8 mouse cellular contexts compared by ENCODE assay signal in the genomic region with DNA sequence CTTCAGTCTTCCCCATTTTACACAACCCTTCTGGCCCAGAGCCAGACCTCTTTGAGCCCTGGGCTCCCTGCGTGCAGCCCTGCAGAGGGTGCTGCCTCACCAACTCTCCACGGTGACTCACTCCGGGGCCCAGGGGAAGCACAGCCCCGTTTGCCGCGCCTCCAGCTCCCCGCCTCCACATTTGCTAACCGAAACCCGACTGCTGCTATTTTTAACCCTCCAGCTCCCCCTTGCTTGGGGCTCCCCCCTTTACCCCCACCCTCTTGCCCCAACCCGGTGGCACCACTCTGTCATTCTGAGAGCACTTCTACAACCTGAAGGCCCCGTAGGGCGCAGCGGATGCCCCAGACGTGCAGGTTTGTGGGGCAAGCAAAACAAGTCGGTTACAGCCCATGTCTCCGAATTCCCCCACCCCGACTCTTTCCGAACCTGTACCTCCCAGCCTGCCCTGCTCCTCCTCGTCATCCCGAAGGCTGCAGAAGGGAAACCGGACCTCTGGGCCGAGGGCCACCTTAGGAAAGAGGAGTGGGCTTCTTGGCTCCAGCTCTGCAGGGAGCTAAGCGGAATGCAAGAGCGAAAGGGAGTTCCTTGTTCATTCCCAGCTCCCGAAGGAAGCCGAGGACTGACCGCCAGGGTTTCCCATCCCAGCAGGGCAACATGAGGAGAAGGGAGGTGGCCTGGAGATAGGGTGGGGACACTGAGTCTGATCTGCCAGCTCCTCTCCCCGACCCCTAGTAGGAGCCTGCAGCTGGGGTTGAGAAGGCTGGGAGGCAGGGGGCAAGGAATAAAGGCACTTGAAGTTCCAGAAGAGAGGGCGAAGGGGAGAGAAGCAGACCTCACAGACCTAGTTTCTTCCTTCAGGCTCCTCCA. TPM values are rescaled to one million over a fixed set of nuclear protein-coding genes. Genes with fewer than 3 reads are reported as not detected.
DNase-seq lines count a peak whose midpoint lies in the region; ATAC-seq and TF ChIP-seq lines count a peak whose summit lies in the region.

No protein-coding gene starts in this region.

- H3K79me2 ChIP-seq in CH12.LX (replicated peaks; ENCODE audit: control insufficient read depth, extremely low read depth, insufficient read depth, poor library complexity, severe bottlenecking) = peaks cover 39% of the 10 kb centered on the region

- peak in 1 of 2 experiments; percentile 94; a peak in 2 of 4 replicates for TF ChIP-seq CTCF in CH12.LX (conservative IDR thresholded peaks at IDR 0.05 in 1 of 2, IDR thresholded peaks at IDR 0.05 in 1 of 2; ENCODE audit: low read depth in 2 of 2, low read length in 2 of 2)
- peak; percentile 46 for TF ChIP-seq CTCF in forebrain, postnatal 0 days (IDR thresholded peaks at IDR 0.05; ENCODE audit: low read depth)
- TF ChIP-seq CTCF in lung, postnatal 0 days (IDR thresholded peaks at IDR 0.05) = peak; percentile 76

- peak overlapping the region; percentile 96 for H3K27ac ChIP-seq in CH12.LX (ENCODE audit: insufficient read depth, low read depth)
- H3K27ac ChIP-seq in forebrain, postnatal 0 days (ENCODE audit: low read depth, low read length) = 0 out of 2 replicates have a peak overlapping the region, but pooled peaks have one; percentile 40
- peak overlapping the region; percentile 93 for H3K27ac ChIP-seq in lung, postnatal 0 days (ENCODE audit: low read length)

- H3K4me1 ChIP-seq in CH12.LX (ENCODE audit: control insufficient read depth in 1 of 2, insufficient read depth in 2 of 2) = peaks cover 57 to 94% of the 10 kb centered on the region in 2 experiments
- peaks cover 49% of the 10 kb centered on the region for H3K4me1 ChIP-seq in forebrain, postnatal 0 days (ENCODE audit: insufficient read depth)
- H3K4me1 ChIP-seq in lung, postnatal 0 days (ENCODE audit: insufficient read depth, low read depth, low read length) = peaks cover 79% of the 10 kb centered on the region

- peak; percentile 82 for TF ChIP-seq RAD21 in CH12.LX (IDR thresholded peaks at IDR 0.05; ENCODE audit: low read depth, low read length)

- H3K9ac ChIP-seq in CH12.LX (ENCODE audit: insufficient read depth, low read depth) = peak overlapping the region; percentile 80
- peak overlapping the region; percentile 31; the same call in 1 of the 2 replicates for H3K9ac ChIP-seq in forebrain, postnatal 0 days
- peak overlapping the region; percentile 44 for H3K9ac ChIP-seq in lung, postnatal 0 days (replicated peaks; ENCODE audit: low read depth)

- H3K27me3 ChIP-seq in CH12.LX (replicated peaks) = no peaks in the 10 kb centered on the region
- H3K27me3 ChIP-seq in forebrain, postnatal 0 days (ENCODE audit: insufficient read depth, low read length) = no peaks in the 10 kb centered on the region
- no peaks in the 10 kb centered on the region for H3K27me3 ChIP-seq in lung, postnatal 0 days (replicated peaks; ENCODE audit: insufficient read depth, low read length)

- dilution Hi-C loops in CH12.LX (cut with MboI; ENCODE audit: extremely low pct_ligation_motif_present, extremely low pct_unique_long_range_greater_than_20kb, low sequenced_read_pairs) = no loop called here

- peak; percentile 79 for TF ChIP-seq EP300 in CH12.LX (IDR thresholded peaks at IDR 0.05; ENCODE audit: low read length)
- TF ChIP-seq EP300 in lung, postnatal 0 days (IDR thresholded peaks at IDR 0.05) = peak; percentile 87

- in situ Hi-C loops in CH12.LX (cut with MboI; ENCODE audit: low pct_ligation_motif_present, low pct_unique_long_range_greater_than_20kb, low sequenced_read_pairs) = loop anchor here (25.0 kb wide), 1 partner anchor 363 kb away; no protein-coding TSS in a partner anchor

- TF ChIP-seq POLR2A in CH12.LX (IDR thresholded peaks at IDR 0.05; ENCODE audit: low read depth, low read length) = peak; percentile 55

- no peaks in the 10 kb centered on the region for H3K9me3 ChIP-seq in CH12.LX (replicated peaks; ENCODE audit: low read length)
- H3K9me3 ChIP-seq in forebrain, postnatal 0 days (ENCODE audit: low read length) = no peaks in the 10 kb centered on the region
- H3K9me3 ChIP-seq in lung, postnatal 0 days (ENCODE audit: low read length) = no peaks in the 10 kb centered on the region

- peak overlapping the region; percentile 96 for H3K4me2 ChIP-seq in CH12.LX (ENCODE audit: insufficient read depth, low read depth, poor library complexity, severe bottlenecking)
- H3K4me2 ChIP-seq in forebrain, postnatal 0 days (ENCODE audit: low read depth) = peak overlapping the region; percentile 41
- peak overlapping the region; percentile 70 for H3K4me2 ChIP-seq in lung, postnatal 0 days (replicated peaks; ENCODE audit: low read depth, low read length)

- H3K36me3 ChIP-seq in CH12.LX (replicated peaks in 1 of 2; ENCODE audit: control insufficient read depth in 1 of 2, insufficient read depth in 1 of 2, low read length in 1 of 2) = peaks cover 0 to 18% of the 10 kb centered on the region in 2 experiments
- H3K36me3 ChIP-seq in forebrain, postnatal 0 days (ENCODE audit: insufficient read depth) = no peaks in the 10 kb centered on the region; the same call in 1 of the 2 replicates
- H3K36me3 ChIP-seq in lung, postnatal 0 days (ENCODE audit: insufficient read depth, low read length) = no peaks in the 10 kb centered on the region

- peak; percentile 75 for ATAC-seq in forebrain, postnatal 0 days
- ATAC-seq in lung, postnatal 0 days = peak; percentile 80

- DNase-seq in CH12.LX (ENCODE audit: extremely low read depth) = peak; percentile 99
- peak; percentile 95 for DNase-seq in adrenal gland, postnatal 36 days
- peak; percentile 71 for DNase-seq in forebrain, postnatal 0 days
- peak; percentile 91 for DNase-seq in heart, postnatal 4 days
- DNase-seq in layer of hippocampus, adult 8-10 months (ENCODE audit: low spot score in 2 of 2) = peak; percentile 66 to 67
- DNase-seq in lung, postnatal 0 days (ENCODE audit: low spot score) = peak; percentile 97
- DNase-seq in ovary, postnatal 14 days (ENCODE audit: low spot score) = peak; percentile 74
- peak; percentile 92 to 95 for DNase-seq in thymus, postnatal 10 days (ENCODE audit: low spot score in 2 of 2)

- H3K4me3 ChIP-seq in CH12.LX (replicated peaks in 1 of 3; ENCODE audit: low read depth in 2 of 3, low read length in 2 of 3, poor library complexity in 1 of 3) = peak overlapping the region; percentile 32 to 60 (median 46)
- H3K4me3 ChIP-seq in forebrain, postnatal 0 days (ENCODE audit: low read depth, low read length) = peak overlapping the region; percentile 16
- H3K4me3 ChIP-seq in lung, postnatal 0 days (ENCODE audit: low read depth, low read length) = peak overlapping the region; percentile 31

- whole genome bisulfite sequencing in forebrain, postnatal 0 days = 12% methylated on average over 29 of the region's 29 CpGs
- 4% methylated on average over 29 of the region's 29 CpGs for WGBS in lung, postnatal 0 days

TF ChIP-seq in CH12.LX, 34 proteins besides CTCF, POLR2A, EP300 and RAD21 (continues in another document):
- no peak for TF ChIP-seq JUND (conservative IDR thresholded peaks at IDR 0.05; ENCODE audit: low read depth, low read length)
- TF ChIP-seq MAZ (IDR thresholded peaks at IDR 0.05; ENCODE audit: low read depth, low read length) = peak; percentile 100
- TF ChIP-seq ETS1 (conservative IDR thresholded peaks at IDR 0.05; ENCODE audit: low read depth, low read length) = peak; percentile 95
- TF ChIP-seq TCF12 (IDR thresholded peaks at IDR 0.05; ENCODE audit: low read depth, low read length) = peak; percentile 93
- peak; percentile 41; the same call in 1 of the 2 replicates for TF ChIP-seq MYC (IDR thresholded peaks at IDR 0.05; ENCODE audit: low read depth, low read length)
- 0 out of 2 replicates have a peak, but pooled peaks have one; percentile 22 for TF ChIP-seq KAT2A (IDR thresholded peaks at IDR 0.05; ENCODE audit: insufficient replicate concordance, low read length)
- no peak for TF ChIP-seq POLR2AphosphoS2 (IDR thresholded peaks at IDR 0.05; ENCODE audit: low read depth, low read length)
- TF ChIP-seq ZC3H11A (IDR thresholded peaks at IDR 0.05; ENCODE audit: low read depth, low read length) = peak; percentile 55
- TF ChIP-seq CHD2 (IDR thresholded peaks at IDR 0.05; ENCODE audit: low read length) = peak; percentile 85
- TF ChIP-seq SIN3A (IDR thresholded peaks at IDR 0.05; ENCODE audit: low read length) = peak; percentile 11; the same call in 1 of the 2 replicates
- peak; percentile 71; the same call in 1 of the 2 replicates for TF ChIP-seq MXI1 (IDR thresholded peaks at IDR 0.05; ENCODE audit: low read depth, low read length)
- peak; percentile 95 for TF ChIP-seq SMC3 (IDR thresholded peaks at IDR 0.05; ENCODE audit: low read depth, low read length)

RNA-seq across cellular contexts. Expression of gene Hdac7, which starts 19.0 kb away (rescaled TPM):
- 18.0 and 21.7 TPM in 2 replicates for total RNA-seq in CH12.LX (2012; rRNA removed)
- total RNA-seq in CH12.LX (2014; rRNA removed) = 17.7 and 19.8 TPM in 2 replicates
- 47.8 and 55.2 TPM in 2 replicates for polyA plus RNA-seq in CH12.LX (2012; ENCODE audit: insufficient read length, low read depth)
- 10 to 100 TPM; 63.5 to 67.2 TPM for total RNA-seq in adrenal gland, postnatal 36 days (2021)
- total RNA-seq in forebrain, postnatal 0 days (2014; rRNA removed) = 20.7 and 29.4 TPM in 2 replicates
- polyA plus RNA-seq in forebrain, postnatal 0 days (2015; fragmentation: Nextera tagmentation; extraction: Ambion mirVana) = 16.2 and 21.6 TPM in 2 replicates
- total RNA-seq in heart, postnatal 4 days (2021) = 10 to 100 TPM; 51.6 to 52.0 TPM
- 10 to 100 TPM; 28.0 to 41.5 (median 34.1) TPM for total RNA-seq in layer of hippocampus, adult 8-10 months (2022)
- 43.2 and 52.1 TPM in 2 replicates for polyA plus RNA-seq in lung, postnatal 0 days (2015; fragmentation: Nextera tagmentation; extraction: Ambion mirVana)

RNA-seq across cellular contexts. Expression of gene Slc48a1, which starts 47.0 kb away (rescaled TPM):
- total RNA-seq in CH12.LX (2012; rRNA removed) (35.0 and 39.4 TPM in 2 replicates), CH12.LX (2014; rRNA removed) (23.2 and 25.4 TPM in 2 replicates)
- polyA plus RNA-seq in CH12.LX (2012; ENCODE audit: insufficient read length, low read depth) = 50.6 and 56.0 TPM in 2 replicates
- total RNA-seq in adrenal gland, postnatal 36 days (2021) = 100 to 1,000 TPM; 107 to 130 TPM
- 40.2 and 56.4 TPM in 2 replicates for total RNA-seq in forebrain, postnatal 0 days (2014; rRNA removed)
- 123 and 135 TPM in 2 replicates for polyA plus RNA-seq in forebrain, postnatal 0 days (2015; fragmentation: Nextera tagmentation; extraction: Ambion mirVana)
- 10 to 100 TPM; 58.7 to 59.2 TPM for total RNA-seq in heart, postnatal 4 days (2021)
- total RNA-seq in layer of hippocampus, adult 8-10 months (2022) = 100 to 1,000 TPM; 131 to 151 (median 146) TPM
- polyA plus RNA-seq in lung, postnatal 0 days (2015; fragmentation: Nextera tagmentation; extraction: Ambion mirVana) = 69.5 and 75.7 TPM in 2 replicates

RNA-seq across cellular contexts. Expression of gene Rapgef3, which starts 57.5 kb away (rescaled TPM):
- 2.8 and 3.4 TPM in 2 replicates for total RNA-seq in CH12.LX (2012; rRNA removed)
- 2.2 and 3.2 TPM in 2 replicates for total RNA-seq in CH12.LX (2014; rRNA removed)
- 1.7 and 2.5 TPM in 2 replicates for polyA plus RNA-seq in CH12.LX (2012; ENCODE audit: insufficient read length, low read depth)
- 10 to 100 TPM; 15.0 to 20.8 TPM for total RNA-seq in adrenal gland, postnatal 36 days (2021)
- total RNA-seq in forebrain, postnatal 0 days (2014; rRNA removed) = 16.6 and 22.0 TPM in 2 replicates
- 6.5 and 8.7 TPM in 2 replicates for polyA plus RNA-seq in forebrain, postnatal 0 days (2015; fragmentation: Nextera tagmentation; extraction: Ambion mirVana)
- 10 to 100 TPM; 32.7 to 33.4 TPM for total RNA-seq in heart, postnatal 4 days (2021)
- total RNA-seq in layer of hippocampus, adult 8-10 months (2022) = 10 to 100 TPM; 52.2 to 70.6 (median 55.7) TPM
- polyA plus RNA-seq in lung, postnatal 0 days (2015; fragmentation: Nextera tagmentation; extraction: Ambion mirVana) = 18.7 and 25.5 TPM in 2 replicates

Comparison
In these comparisons a context has a peak if more than half of its experiments do, and no peak if none do; other contexts are left out.
1. Peak in every context shown above with its lines: DNase-seq, ATAC-seq, H3K4me3 ChIP-seq and H3K27ac ChIP-seq.
2. H3K27ac ChIP-seq: peak in every context shown above with its lines; median percentile 96 in CH12.LX; 93 in lung, postnatal 0 days; 40 in forebrain, postnatal 0 days.
3. H3K4me2 ChIP-seq: peak in every context shown above with its lines; median percentile 96 in CH12.LX; 70 in lung, postnatal 0 days; 41 in forebrain, postnatal 0 days.